Mouse (Mus musculus) activated CD4-positive, CD25-positive, alpha-beta regulatory T cell, adult 9 weeks (primary cell): ENCODE measurements around the gene Ak9. TPM values are rescaled to one million over a fixed set of nuclear protein-coding genes. Genes with fewer than 3 reads are reported as not detected.

Experiments
- polyA plus RNA-seq: library from polyadenylated mRNA; unstranded; fragments of 100-300 nt; shearing (Covaris generic); gene quantifications from one replicate; pipeline ENCODE4 v1.2.1, GENCODE M21; 2017

Gene Ak9
- polyA plus RNA-seq, result not detected

GRCm38 (mm10) chr10:41303639-41304444, at the start of gene Ak9:
Gene Ak9 (plus strand): TSS chr10:41303980.

GRCm38 (mm10) chr10:41302689-41303431, 920 bp upstream of the Ak9 start, which contains the start of gene Fig4:
Gene Fig4 (minus strand): TSS chr10:41303260.

GRCm38 (mm10) chr10:41450137-41450670, 146.4 kb downstream of the Ak9 start, which contains the start of gene Zbtb24:
Gene Zbtb24 (plus strand): TSS chr10:41450383.

GRCm38 (mm10) chr10:41476171-41477017, 172.6 kb downstream of the Ak9 start, which contains the start of gene Mical1:
Gene Mical1 (plus strand): TSS chr10:41476314.

Other genes with a start within 250 kb of the Ak9 start
- gene Gpr6, start 231.7 kb upstream of the Ak9 start, polyA plus RNA-seq, result not detected
- gene Fig4, start 720 bp upstream of the Ak9 start, polyA plus RNA-seq, result 36.1 TPM
- 50.5 TPM for gene Zbtb24, start 146.4 kb downstream of the Ak9 start, polyA plus RNA-seq
- gene Mical1, start 172.3 kb downstream of the Ak9 start, polyA plus RNA-seq, result 103 TPM
- 42.8 TPM for gene Smpd2, start 186.4 kb downstream of the Ak9 start, polyA plus RNA-seq
- not detected for gene Ppil6, start 186.5 kb downstream of the Ak9 start, polyA plus RNA-seq
- 254 TPM for gene Cd164, start 215.4 kb downstream of the Ak9 start, polyA plus RNA-seq